Mouse (Mus musculus) spleen, postnatal 36 days (tissue): ENCODE data around the gene Dbn1.

Source experiments
- DNase-seq, 2 experiments: peaks; one replicate each; pipeline ENCODE4 v3.0.0; 2022; ENCODE audit warnings: low spot score in 2 of 2, mixed read lengths in 1 of 2

Gene Dbn1

DNA sequence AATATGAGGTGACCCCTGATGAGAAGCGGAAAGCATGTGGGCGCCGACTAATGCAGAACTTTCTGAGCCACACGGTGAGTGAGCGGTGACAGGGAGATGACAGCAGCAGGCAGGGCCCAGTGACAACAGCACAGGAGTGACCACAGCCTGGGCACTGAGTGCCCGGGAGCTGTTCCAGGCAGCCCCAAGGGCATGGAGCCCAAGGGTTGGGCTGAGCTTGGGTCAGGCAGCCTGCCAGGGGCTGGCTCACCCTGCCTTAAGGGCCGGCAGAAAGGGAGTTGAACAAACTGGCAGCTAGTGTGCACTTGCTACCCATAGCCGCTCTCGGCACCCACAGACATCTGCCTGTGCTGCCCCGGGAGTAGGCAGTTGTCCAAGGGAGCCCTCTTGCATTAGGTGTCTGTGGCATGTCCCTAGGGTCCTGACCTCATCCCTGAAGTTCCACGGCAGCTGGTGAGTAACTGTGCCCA lies 37.4 kb downstream of the Dbn1 start:
- no peak for DNase-seq

DNA sequence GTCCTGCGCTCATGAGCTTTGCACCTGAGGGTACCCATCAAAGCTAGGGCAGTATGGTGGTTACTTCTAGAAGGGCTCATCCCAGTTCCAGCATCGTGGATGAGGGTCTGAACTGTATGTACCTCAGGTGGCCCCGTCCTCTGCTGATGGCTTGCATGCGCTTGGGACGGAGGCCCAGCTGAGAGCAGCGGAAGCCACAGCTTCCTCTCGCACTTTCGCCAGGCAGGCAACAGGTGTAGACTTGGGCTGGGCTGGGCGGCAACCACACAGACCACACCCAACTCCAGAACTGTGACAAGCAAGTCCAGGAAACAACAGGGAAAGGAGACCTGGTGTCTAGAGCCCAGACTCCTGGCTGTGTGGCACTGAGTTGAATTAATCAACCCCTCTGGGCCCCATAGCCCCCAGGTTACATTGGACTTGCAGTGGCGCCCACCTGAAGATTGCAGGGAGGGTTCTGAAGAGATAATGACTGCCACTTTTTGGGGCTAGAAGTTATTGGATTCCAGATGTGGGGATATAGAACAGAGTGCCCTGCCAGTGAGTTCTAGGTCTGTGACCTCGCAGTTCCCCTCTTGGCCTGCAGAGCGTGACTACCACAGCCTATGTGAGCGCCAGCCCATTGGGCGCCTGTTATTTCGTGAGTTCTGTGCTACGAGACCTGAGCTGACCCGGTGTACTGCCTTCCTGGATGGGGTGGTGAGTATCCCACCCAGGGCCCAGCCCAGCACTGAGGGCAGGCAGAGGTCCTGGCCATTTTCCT lies 38.1 kb downstream of the Dbn1 start:
- peak; percentile 89 for DNase-seq

DNA sequence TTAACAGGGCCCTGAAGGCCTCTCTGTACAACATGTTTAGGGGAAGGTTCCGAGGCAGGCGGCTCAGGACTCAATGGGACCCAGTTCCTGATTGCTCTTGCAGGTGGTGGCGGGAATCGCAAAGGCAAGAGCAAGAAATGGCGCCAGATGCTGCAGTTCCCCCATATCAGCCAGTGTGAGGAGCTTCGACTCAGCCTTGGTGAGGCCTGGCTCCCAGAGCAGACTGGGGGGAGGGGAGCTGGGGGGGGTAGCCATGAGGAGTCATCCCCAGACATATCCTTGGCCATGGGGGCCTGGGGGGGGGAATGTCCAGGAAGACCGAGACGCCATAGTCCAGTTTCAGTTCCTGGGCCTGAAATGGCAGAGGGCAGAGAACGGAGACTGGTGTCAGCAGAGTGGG lies 38.7 kb downstream of the Dbn1 start:
- peak in 1 of 2 experiments; percentile 52 for DNase-seq

DNA sequence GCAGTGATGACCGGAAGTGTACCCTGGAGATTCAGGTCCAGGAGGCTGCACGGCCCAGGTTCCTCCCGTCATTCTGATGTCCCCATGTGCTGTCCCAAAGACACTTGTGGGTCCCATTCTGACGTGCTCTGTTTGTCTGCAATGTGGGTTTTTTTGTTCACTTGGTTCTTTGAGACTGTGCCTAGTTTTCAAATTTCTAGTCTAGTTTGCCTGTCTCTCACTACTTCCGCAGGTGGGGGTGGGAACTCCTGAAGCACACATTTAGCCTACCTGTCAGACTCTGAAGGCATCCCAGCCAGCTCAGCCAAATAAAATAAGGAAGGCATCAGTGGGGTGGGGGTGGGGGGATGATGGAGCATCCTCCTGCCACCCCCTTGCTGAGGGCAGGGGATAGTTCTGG lies 39.8 kb downstream of the Dbn1 start:
- no peak for DNase-seq

DNA sequence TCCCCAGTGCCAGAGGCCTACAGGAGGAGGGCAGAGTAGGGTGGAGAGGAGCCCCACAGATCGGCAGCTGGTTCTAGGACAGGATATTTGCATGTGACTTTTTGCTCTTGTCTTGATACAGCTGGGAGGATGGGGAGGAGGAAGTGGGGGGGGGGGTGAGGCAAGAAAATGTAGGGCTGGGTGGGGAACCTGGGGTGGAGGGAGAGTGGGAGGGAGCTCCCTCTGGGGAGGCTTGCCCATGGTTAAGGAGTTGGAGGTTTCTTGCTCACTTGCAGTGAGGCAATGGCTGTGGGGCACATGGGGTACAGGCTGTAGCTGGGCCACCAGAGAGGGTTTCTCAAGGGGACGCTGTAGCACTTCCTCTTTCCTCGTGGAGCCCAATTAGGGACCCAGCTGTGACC lies 40.4 kb downstream of the Dbn1 start:
- peak; percentile 85 to 86 for DNase-seq

DNA sequence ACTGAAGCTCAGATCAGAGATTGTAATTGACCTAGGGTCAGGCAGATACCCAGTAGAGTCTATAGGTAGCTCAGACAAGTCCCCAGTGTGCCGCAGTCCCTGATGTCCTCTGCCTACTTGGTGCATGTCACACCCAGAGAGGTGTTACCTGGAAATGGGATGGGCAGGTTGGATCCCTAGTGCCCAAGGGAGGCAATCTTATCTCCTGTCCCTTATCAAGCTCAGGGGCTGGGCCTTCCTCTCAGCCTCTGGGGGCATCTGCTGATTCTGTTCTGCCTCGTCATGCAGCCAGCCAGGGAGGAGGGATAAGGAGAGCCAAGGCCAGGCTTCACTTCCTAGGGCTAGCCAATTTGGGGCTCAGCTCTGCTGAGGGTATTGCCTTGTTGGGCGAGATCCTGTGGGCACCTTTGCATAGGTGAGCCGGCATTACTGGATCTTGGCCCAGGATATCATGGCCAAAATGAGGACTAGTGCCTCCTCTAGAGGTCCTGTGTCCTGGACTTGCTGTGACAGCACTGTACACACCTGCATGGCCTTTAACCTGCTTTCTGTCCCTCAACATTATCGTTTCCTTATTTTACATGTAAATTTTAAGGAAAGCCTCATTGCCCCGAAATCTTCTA lies 41.3 kb downstream of the Dbn1 start:
- peak; percentile 47 to 59 for DNase-seq

DNA sequence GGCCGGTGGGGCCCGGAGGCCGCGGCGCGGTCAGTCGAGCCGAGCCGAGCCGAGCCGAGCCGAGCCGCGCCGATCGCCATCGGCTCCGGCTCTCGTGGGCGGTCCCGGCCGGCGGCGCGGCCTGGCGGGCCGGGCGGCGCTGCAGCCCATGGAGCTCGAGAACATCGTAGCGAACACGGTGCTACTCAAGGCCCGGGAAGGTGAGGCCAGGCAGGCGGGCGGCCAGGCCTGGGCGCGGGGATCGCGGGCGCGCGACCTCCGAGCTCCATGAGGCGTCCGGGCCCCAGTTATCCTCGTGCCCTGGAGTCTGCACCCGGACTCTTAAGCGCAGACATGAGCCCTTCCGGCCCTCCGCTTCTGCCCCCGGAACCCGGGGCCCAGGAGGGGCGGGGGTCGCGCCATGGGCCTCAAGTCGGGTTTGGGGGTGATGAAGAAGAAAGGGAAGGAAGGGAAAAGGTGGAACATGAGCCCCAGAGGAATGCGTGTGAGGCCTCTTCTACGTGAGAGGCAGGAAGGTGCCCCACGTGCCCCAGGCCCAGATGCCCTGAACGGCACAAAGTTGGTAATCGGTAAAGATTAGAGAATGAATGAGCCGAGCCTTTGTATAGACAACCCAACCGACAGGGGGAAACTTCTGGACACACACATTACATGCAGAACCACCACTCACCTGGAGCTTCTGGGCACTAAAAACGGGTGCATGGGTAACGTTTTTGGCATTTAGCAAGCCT lies 42.4 kb downstream of the Dbn1 start:
- peak in 1 of 2 experiments; percentile 50 for DNase-seq

DNA sequence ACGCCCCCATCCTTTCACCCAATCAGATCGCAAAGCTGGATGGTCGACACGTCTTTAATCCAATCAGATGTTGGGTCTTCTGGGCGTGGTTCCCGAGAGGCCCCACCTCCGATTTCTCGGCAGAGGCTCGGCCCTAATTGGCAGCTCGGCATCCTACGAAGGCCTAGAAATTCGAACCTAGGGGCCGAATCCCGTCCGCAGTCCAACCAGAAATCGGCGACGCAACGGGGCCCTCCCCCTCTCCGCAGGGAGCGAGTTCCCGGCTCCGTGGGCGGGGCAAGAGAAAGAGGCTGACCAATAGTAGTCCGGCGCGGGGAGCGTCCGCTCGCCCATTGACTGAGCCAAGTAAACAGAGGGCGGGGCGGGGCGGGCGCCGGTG lies 43.0 kb downstream of the Dbn1 start, which contains the start of gene Grk6:
Gene Grk6 (plus strand): TSS at position 136 of the 379 bp plus-strand sequence.
- DNase-seq: peak; percentile 100

DNA sequence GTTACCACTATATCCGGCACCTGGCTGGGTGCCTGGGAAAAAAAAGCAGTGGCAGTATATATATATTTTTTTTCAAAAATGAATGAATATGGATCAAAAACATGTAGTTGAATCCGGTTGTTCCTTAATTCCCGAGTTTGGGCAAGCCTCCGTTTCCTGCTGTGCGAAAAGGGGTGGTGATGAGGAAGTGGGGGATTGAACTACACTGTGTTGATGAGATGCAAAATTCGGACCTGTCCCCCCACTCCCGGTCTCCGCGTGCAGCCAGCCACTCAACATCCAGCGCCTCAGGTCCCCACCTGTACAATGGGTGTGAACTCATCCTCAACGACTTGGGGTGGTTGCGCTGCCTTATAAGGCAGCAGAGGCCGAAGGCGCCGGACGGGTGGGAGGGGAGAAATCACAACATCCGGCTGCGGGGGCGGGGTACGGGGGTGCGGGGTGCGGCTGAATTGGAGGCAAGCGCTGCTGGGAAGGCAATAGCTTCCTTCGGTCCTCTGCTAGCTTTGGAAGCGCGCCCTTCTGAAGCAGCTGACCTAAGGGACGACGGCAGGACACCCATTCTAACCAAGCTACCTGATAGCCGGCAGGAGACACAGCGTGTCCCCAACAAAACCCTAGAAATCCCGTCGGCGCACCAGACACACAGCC lies 43.5 kb downstream of the Dbn1 start:
- peak; percentile 92 to 94 for DNase-seq

DNA sequence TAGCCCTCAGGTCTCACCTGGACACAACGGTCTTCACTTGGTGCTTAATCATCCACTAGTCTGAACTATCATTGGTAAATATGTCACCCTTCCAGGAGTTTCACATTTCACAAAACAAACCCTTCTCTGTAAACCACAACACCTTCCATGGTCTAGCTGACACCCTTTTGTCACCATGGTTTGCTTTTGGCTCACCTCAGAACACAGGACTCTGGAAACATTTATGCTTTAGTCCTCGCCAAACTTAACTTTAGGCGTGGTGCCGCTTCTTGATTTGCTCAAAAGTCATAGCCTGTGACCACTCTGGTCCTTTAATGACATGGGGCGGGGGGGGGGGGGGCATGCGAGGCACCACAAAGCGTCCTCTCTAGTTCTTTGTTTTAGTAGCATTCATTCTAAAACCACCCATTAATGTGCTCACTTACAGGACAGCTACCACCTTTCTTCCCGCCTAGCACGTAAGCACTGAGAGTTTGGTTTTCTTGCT lies 44.1 kb downstream of the Dbn1 start:
- no peak for DNase-seq

DNA sequence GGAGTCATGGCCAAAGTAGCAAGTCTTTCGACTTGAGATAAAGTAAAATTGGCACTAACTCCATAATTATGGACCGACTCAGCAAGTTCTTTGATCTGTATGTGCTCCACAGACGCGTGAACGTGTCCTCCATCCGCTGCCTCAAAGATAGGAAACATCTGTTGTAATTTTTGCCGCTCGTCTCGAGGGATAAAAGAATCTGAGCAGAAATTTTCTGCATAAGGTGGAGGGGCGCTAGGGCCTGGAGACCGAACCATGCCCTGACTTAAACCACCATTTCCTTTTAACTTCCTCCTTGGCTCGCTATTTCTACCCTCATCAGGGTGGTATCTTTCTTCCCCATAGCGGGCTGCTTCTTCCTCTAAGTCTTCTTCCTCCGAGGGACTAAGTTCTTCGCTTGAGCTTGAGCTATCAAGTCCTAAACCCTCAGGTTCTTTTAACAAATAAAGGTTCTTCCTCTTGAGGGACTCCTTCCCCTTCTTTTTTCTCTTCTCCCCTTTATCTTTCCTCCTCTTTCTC lies 50.7 kb downstream of the Dbn1 start:
- peak; percentile 74 to 81 for DNase-seq

DNA sequence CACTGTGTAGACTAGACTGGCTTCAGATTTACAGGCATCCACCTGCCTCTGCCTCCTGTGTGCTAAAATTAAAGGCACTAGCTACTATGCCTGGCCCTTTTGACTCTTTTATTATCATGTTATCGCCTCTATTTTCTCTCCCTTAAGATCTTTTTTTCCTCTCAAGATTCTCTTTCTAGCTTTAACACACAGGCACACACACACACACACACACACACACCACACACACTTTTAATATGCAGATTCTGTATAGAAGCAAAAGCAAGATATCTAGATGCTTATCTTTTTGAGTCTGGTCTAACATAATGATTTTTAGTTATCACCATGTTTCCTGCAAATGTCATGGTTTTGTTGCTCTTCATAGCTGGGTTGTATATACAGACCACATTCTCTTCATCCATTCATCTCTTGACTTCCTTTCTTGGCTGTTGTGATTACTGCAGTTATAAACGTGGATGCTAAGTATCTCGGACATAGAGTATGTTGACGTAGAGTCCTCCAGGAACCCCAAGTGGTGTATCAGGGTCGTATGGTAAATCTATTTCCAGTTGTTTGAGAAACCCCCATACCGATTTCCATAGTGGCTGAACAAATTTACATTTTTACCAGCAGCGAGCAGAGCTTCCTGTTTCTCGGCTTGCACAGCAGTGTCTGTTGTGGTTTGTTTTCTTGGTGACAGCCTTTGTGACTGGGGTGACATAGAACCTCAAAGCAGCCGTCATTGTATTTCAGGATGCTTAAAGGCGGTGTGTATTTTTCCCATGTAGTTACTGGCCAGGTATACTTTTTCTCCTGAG lies 55.8 kb downstream of the Dbn1 start:
- peak; percentile 85 for DNase-seq

DNA sequence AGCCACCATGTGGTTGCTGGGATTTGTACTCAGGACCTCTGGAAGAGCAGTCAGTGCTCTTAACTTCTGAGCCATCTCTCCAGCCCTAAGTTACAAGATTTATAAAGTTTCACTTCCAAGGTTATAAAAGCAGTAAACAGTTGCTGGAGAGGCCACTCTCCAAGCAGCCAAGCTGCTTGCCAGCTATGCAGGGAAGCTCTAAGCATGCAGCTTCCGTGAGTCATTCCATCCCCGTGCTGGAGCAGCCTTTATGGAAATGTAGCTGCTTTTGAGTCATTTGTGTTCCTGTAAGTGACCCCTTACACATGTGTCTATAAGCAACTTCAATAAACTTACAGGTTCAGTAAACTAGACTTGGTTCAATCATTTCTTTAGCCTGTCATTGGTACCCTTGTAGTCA lies 57.3 kb downstream of the Dbn1 start:
- no peak for DNase-seq

DNA sequence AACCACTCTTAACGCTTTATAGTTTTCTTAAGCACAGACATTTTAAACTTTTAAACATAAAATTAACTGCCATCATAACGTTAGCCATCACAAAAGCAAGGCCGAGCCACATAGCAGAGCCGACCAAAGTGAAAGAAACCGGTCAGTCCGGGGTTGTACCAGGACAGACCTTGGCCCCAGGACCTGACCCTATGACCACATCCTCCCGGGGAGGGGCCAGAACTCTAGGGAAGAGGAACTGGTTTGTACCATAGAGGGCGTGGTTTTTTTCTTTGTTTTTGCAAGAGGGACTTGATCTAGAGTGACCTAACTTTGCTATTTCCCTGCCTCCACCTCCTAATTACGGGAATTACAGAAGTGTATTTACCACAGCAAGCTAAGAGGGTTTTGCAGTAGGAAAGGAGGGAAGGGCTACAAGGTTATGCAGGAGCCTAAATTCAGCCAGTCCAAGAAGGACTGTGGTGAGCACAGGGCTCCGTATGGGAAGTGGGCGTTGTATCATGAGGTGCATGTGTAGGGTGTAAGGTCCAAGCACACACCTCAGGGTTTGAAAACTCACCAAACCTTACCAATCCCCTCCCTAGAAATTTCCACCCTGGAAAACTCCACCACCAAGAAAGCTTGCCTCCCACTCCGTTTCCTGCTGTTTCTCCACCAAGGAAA lies 58.6 kb downstream of the Dbn1 start:
- DNase-seq: peak; percentile 83 to 88

DNA sequence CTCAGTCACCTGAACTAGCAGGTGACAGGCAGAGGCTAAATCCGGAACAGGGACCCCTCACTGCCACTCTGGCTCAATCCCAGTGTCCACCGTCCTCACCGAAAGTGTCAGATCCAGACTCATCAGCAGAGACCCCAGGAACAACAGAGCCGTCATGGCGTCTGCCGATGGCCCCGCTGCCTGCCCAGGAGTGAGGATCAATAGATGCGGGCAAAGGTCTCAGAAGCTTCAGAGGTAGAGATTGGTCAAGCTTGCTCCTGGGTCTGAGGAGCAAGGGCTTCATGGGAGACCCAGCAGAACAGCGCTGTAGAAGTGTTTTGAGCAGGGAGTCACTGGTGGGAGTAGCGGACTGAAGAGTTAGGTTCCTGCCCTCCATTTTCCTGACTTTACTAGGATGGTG lies 61.3 kb downstream of the Dbn1 start, which contains the start of gene F12:
Gene F12 (minus strand): TSS at position 181 of the 400 bp plus-strand sequence.
- DNase-seq: no peak
